Mouse (Mus musculus) thymus, postnatal 10 days (tissue): ENCODE measurements around the gene Zranb2.

ENCODE experiments used
- DNase-seq, 2 experiments: peaks; one replicate each; pipeline ENCODE4 v3.0.0; 2021; ENCODE audit warnings: low spot score in 2 of 2

Zranb2 gene

GRCm38 (mm10) chr3:157578469-157579170, 44.7 kb downstream of the Zranb2 start:
- DNase-seq: no peak

GRCm38 (mm10) chr3:157579376-157579775, 45.4 kb downstream of the Zranb2 start:
- DNase-seq: no peak

DNA sequence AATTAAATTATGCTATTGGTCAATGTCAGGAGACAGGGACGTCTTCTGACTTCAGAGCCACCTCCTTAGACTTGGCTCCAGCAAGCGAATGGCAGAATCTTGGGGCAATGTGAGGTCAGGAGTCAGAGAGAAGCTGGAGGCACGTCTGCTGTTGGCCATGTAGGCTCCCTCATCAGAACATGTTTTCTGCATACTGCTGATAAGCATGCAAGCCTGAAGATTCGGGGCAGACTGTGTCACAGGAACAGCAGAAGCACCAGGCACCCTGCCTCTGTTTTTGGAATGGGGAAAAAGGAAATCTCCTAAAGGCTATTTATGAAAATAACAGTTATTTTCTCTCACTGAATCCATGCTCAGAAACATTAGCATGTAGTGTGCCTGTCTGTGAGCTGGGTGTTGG, 46.3 kb downstream of the Zranb2 start:
- no peak for DNase-seq

GRCm38 (mm10) chr3:157581755-157582154, 47.8 kb downstream of the Zranb2 start:
- no peak for DNase-seq

DNA sequence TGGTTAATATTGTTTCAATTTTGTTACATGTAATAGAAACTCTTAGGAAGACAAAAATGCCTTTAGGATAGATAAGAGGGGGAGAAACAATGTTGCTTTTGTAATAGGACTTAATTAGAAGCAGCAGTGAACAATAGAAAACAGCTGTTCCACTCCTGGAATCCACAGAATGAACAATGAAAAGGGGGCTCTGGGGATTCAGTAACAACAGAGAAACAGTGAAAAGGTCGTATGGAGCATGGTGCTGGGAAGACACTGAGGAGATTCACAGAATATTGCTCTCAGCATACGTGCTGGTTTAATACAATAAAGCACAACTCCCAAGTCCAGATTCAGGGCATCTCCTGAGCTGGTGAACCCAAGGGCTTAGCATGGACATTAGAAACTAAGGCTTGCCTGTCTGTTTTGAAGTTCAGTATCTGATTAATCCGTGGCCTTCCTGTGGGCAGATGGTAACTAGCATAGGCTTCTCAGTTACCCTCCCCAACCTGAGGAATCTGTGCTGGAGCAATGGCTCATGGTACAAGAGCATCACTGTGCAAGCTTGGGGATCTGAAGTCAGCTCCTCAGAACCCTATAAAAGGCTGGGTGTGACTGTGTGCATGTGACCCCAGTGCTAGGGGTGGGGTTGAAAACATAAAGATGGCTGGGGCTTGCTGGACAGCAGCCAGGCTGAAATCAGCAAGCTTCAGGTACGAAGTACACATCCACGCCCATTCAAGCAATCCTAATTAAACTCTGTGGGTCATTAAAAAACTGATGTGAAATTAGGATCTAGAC, 48.9 kb downstream of the Zranb2 start:
- no peak for DNase-seq

DNA sequence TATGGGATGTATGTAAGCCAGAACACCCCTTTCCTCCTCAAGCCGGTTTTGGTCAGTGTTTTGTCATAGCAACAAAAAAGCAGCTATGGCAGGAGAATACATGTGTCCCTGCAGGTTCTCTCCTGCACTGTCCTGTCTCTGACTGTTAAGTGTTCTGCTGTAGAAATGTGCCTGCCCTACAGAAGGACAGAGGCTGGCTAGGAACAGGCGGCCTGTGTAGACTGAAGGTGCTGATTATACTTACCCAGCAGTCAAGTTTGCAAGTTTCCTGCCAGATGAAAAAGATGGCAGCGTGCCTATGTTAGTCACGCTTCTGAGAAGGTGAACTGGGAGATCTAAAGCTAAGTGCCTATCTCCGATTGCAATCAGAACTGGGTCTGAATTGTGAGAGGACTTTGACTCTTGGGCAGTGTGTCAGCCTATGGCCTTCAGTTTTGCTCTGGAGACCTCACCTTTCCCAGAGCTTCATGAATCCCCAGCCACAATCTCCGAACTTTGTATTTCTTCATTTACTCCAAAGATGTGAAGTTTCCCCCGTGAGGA, 63.9 kb downstream of the Zranb2 start:
- DNase-seq: no peak
